ENCODE assay signal across 8 mouse cellular contexts in genomic region chr8:87847796-87848195, GRCm38 (mm10).
DNase-seq lines count a peak whose midpoint lies in the region; ATAC-seq and TF ChIP-seq lines count a peak whose summit lies in the region.

No protein-coding gene starts in this region.

- no peaks in the 10 kb centered on the region for H3K36me3 ChIP-seq in intestine, embryonic 16.5 days (ENCODE audit: control insufficient read depth, insufficient read depth, low read length)
- H3K36me3 ChIP-seq in intestine, postnatal 0 days (ENCODE audit: control insufficient read depth, insufficient read depth), result no peaks in the 10 kb centered on the region

- H3K27ac ChIP-seq in intestine, embryonic 16.5 days (ENCODE audit: low read length), result peak overlapping the region; percentile 13; the same call in 1 of the 2 replicates
- H3K27ac ChIP-seq in intestine, postnatal 0 days (ENCODE audit: low read depth, low read length), result no peak overlapping the region

- no peaks in the 10 kb centered on the region for H3K9me3 ChIP-seq in intestine, embryonic 16.5 days (ENCODE audit: control insufficient read depth, low read length)
- H3K9me3 ChIP-seq in intestine, postnatal 0 days (ENCODE audit: control insufficient read depth), result no peaks in the 10 kb centered on the region

- H3K4me2 ChIP-seq in intestine, embryonic 16.5 days (ENCODE audit: low read depth, low read length), result no peak overlapping the region
- H3K4me2 ChIP-seq in intestine, postnatal 0 days (replicated peaks; ENCODE audit: low read depth), result no peak overlapping the region

- no peaks in the 10 kb centered on the region for H3K27me3 ChIP-seq in intestine, embryonic 16.5 days (replicated peaks; ENCODE audit: control insufficient read depth, insufficient read depth, low read length)
- H3K27me3 ChIP-seq in intestine, postnatal 0 days (replicated peaks; ENCODE audit: control insufficient read depth, insufficient read depth, low read length), result no peaks in the 10 kb centered on the region

- no peak for TF ChIP-seq CTCF in intestine, postnatal 0 days (IDR thresholded peaks at IDR 0.05; ENCODE audit: low read depth)

- intact Hi-C loops in heart, postnatal 25 days (cut with DNase I), result no loop called here

- H3K4me1 ChIP-seq in intestine, embryonic 16.5 days (ENCODE audit: control insufficient read depth, insufficient read depth, low read length), result no peaks in the 10 kb centered on the region
- no peaks in the 10 kb centered on the region for H3K4me1 ChIP-seq in intestine, postnatal 0 days (replicated peaks; ENCODE audit: control insufficient read depth, insufficient read depth, low read length)

- H3K9ac ChIP-seq in intestine, embryonic 16.5 days (ENCODE audit: low read depth, low read length), result no peak overlapping the region
- no peak overlapping the region for H3K9ac ChIP-seq in intestine, postnatal 0 days (ENCODE audit: low read depth, low read length)

- no peak for ATAC-seq in intestine, embryonic 16.5 days
- ATAC-seq in intestine, postnatal 0 days, result no peak
- no peak for ATAC-seq in CD4-positive, CD25-positive, alpha-beta regulatory T cell, adult 4 months

- peak; percentile 52 for DNase-seq in cerebellum, adult 11 months
- peak; percentile 54 to 59 for DNase-seq in cerebellum, postnatal 36 days
- peak; percentile 21 for DNase-seq in heart, postnatal 25 days (ENCODE audit: low spot score)
- no peak for DNase-seq in retina, embryonic 14.5 days (ENCODE audit: low spot score)
- no peak for DNase-seq in adrenal gland, adult 18-20 months (ENCODE audit: low spot score in 2 of 2)

- 58% methylated on average over 6 of the region's 6 CpGs for WGBS in intestine, embryonic 16.5 days
- WGBS in intestine, postnatal 0 days, result 71% methylated on average over 6 of the region's 6 CpGs

- no peak overlapping the region for H3K4me3 ChIP-seq in intestine, embryonic 16.5 days (ENCODE audit: low read length)
- no peak overlapping the region for H3K4me3 ChIP-seq in intestine, postnatal 0 days (ENCODE audit: low read depth, low read length)

Comparison
In these comparisons a context has a peak if more than half of its experiments do, and no peak if none do; other contexts are left out.
1. DNase-seq: peak in cerebellum, adult 11 months (single experiment), cerebellum, postnatal 36 days (2 of 2) and heart, postnatal 25 days (single experiment); none in retina, embryonic 14.5 days (single experiment) and adrenal gland, adult 18-20 months (0 of 2).